Mouse (Mus musculus) B cell, adult 2 months (primary cell): ENCODE results near the gene Sf3b6.

ENCODE experiments used
- DNase-seq, 2 experiments: peaks; one replicate each; pipeline ENCODE4 v3.0.0; 2022

The Sf3b6 gene

GRCm38 (mm10) chr12:4841392-4841887, 24.1 kb downstream of the Sf3b6 start, which contains the start of gene Fkbp1b:
Gene Fkbp1b, minus strand, starts transcription at chr12:4841591.
- peak in 1 of 2 experiments; percentile 28 for DNase-seq

- DNase-seq: no peak
Observed at GRCm38 (mm10) chr12:4842456-4842855, 25.1 kb downstream of the Sf3b6 start.

- peak; percentile 86 for DNase-seq
Observed at GRCm38 (mm10) chr12:4842890-4843597, 25.7 kb downstream of the Sf3b6 start, which contains the start of gene Wdcp. Gene Wdcp, plus strand, starts transcription at chr12:4843303.

GRCm38 (mm10) chr12:4843741-4844140, 26.4 kb downstream of the Sf3b6 start:
- peak; percentile 44 to 52 for DNase-seq

GRCm38 (mm10) chr12:4856160-4856559, 38.8 kb downstream of the Sf3b6 start:
- peak; percentile 69 to 73 for DNase-seq

- DNase-seq: no peak
Observed at GRCm38 (mm10) chr12:4856834-4857233, 39.5 kb downstream of the Sf3b6 start.

- no peak for DNase-seq
Observed at GRCm38 (mm10) chr12:4859241-4859914, 42.0 kb downstream of the Sf3b6 start.

GRCm38 (mm10) chr12:4862672-4863071, 45.3 kb downstream of the Sf3b6 start:
- peak in 1 of 2 experiments; percentile 22 for DNase-seq

- DNase-seq: no peak
Observed at GRCm38 (mm10) chr12:4863654-4864337, 46.5 kb downstream of the Sf3b6 start.

GRCm38 (mm10) chr12:4864338-4864690, 47.0 kb downstream of the Sf3b6 start:
- no peak for DNase-seq

GRCm38 (mm10) chr12:4868924-4869323, 51.6 kb downstream of the Sf3b6 start:
- no peak for DNase-seq

- no peak for DNase-seq
Observed at GRCm38 (mm10) chr12:4871260-4871659, 53.9 kb downstream of the Sf3b6 start.

- DNase-seq: peak; percentile 7 to 22
Observed at GRCm38 (mm10) chr12:4872273-4872672, 54.9 kb downstream of the Sf3b6 start.

- no peak for DNase-seq
Observed at GRCm38 (mm10) chr12:4872983-4873477, 55.7 kb downstream of the Sf3b6 start.

GRCm38 (mm10) chr12:4873531-4873930, 56.2 kb downstream of the Sf3b6 start:
- no peak for DNase-seq

- peak; percentile 57 to 59 for DNase-seq
Observed at GRCm38 (mm10) chr12:4874161-4874927, 57.0 kb downstream of the Sf3b6 start, which contains the start of gene Mfsd2b. Gene Mfsd2b, minus strand, starts transcription at chr12:4874359.

GRCm38 (mm10) chr12:4875623-4876022, 58.3 kb downstream of the Sf3b6 start:
- no peak for DNase-seq
